Mouse (Mus musculus): ENCODE measurements around the gene Trim7. TPM values are rescaled to one million over a fixed set of nuclear protein-coding genes. Genes with fewer than 3 reads are reported as not detected.
"Not testable (repeated sequence)": the region's sequence is repeated elsewhere in the genome, so short reads cannot be mapped to it uniquely, and the experiment has no call there.

Trim7 gene
- polyA plus RNA-seq, 1 experiment from 2014 or later: 2.3 TPM

DNA sequence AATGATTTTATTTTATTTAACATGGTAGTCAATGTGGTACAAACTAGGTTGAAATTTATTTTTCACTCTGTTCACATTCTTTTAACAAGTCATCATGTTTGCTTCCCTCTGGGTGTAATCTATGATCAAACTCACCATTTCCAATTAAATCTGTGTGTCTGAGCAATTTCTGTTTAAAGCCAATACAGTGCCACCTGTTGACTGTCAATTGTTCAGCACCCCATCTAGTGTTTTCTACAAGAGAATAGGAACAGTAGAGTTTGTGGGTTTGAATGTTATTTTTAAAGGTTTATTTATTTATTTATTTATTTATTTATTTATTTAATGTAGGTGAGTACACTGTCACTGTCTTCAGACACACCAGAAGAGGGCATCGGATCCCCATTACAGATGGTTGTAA lies 50.7 kb downstream of the Trim7 start:
- WGBS: 92% methylated on average over 1 of the region's 1 CpGs
- H3K9me3 ChIP-seq: no peaks in the 10 kb centered on the region
- ATAC-seq (ENCODE audit: insufficient read depth, low FRiP score, low read depth): no peak
- H3K36me3 ChIP-seq: no peaks in the 10 kb centered on the region
- H3K27ac ChIP-seq: no peak overlapping the region
- peaks cover 14% of the 10 kb centered on the region; the same call in 1 of the 2 replicates for H3K4me1 ChIP-seq
- no peak overlapping the region for H3K4me2 ChIP-seq
- H3K9ac ChIP-seq: no peak overlapping the region
- no peaks in the 10 kb centered on the region for H3K27me3 ChIP-seq (replicated peaks)
- no peak overlapping the region for H3K4me3 ChIP-seq (replicated peaks)

DNA sequence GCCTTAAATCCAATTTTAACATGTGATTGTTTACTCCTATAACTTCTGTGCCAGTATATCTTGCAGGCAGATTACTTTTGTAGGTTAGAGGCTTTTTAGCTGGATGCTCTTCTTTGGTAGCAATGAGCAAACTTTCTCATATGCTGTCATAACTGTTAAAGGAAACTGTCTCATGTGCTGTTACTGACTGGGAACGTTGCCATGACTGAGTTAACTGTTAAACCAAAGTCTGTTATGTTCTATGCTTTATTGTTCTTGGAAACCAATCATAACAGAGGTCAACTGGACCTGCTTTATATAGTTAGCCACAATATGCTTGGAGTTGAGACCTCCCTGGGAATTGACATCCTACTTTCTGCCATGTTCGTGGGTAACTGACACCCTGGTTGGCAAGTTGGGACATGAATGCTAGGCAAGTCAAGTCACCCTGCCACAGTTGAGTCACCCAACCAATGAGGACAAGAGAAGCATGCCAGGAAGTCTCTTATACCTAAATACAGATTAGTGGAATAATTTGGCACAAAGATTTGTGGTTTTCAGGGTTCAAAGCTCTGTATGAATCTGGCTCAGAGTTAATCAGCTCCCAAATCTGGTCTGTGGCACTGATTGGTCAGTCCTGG lies 73.0 kb downstream of the Trim7 start:
- H3K4me1 ChIP-seq: no peaks in the 10 kb centered on the region
- no peak overlapping the region for H3K9ac ChIP-seq
- H3K27me3 ChIP-seq (replicated peaks): no peaks in the 10 kb centered on the region
- H3K9me3 ChIP-seq: no peaks in the 10 kb centered on the region
- no peaks in the 10 kb centered on the region for H3K36me3 ChIP-seq
- no peak overlapping the region for H3K4me2 ChIP-seq
- H3K4me3 ChIP-seq (replicated peaks): no peak overlapping the region
- no peak overlapping the region for H3K27ac ChIP-seq
- ATAC-seq (ENCODE audit: insufficient read depth, low FRiP score, low read depth): no peak
- WGBS: 67% methylated on average over 2 of the region's 2 CpGs

DNA sequence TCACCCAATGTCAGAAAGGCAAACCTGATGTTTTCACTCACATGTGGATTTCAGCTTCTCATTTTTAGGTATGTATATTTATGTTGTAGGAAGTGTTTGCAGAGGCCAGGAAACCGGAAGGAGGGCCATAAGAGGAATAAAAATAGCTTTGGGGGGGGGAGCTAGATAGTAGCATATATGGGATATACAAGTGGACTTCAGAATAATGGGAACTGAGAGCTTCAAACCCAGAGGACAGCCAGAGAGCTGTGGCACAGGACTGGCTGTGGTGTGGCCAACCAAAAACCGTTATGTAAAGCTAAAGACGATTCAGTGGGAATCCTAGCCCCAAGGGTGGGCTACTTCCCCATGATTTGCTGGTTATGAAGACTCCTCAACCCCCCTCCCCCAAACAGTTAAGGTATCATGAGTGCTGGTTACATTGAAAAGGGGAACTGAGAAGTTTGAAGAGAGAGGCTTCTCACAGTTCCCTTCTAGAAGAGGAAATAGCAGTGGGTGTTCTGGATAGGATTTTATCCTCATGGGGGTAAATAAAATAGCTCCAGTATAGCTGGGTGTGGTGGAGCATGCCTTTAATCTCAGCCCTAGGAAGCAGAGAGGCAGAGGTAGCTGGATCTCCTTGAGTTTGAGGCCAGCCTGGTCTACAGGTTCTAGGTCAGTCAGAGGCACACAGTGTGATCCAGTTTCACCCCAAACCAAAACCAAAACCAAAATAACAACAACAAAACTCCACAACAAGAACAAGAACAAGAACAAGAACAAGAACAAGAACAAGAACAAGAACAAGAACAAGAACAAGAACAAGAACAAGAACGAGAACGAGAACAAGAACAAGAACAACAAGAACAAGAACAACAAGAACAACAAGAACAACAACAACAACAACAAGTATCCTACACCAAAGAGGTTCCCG lies 75.0 kb downstream of the Trim7 start:
- not testable (repeated sequence) for H3K9ac ChIP-seq; H3K27ac ChIP-seq; H3K27me3 ChIP-seq (replicated peaks); H3K36me3 ChIP-seq; H3K4me1 ChIP-seq; H3K9me3 ChIP-seq; ATAC-seq (ENCODE audit: insufficient read depth, low FRiP score, low read depth); H3K4me3 ChIP-seq (replicated peaks); H3K4me2 ChIP-seq
- WGBS: 75% methylated on average over 6 of the region's 6 CpGs

DNA sequence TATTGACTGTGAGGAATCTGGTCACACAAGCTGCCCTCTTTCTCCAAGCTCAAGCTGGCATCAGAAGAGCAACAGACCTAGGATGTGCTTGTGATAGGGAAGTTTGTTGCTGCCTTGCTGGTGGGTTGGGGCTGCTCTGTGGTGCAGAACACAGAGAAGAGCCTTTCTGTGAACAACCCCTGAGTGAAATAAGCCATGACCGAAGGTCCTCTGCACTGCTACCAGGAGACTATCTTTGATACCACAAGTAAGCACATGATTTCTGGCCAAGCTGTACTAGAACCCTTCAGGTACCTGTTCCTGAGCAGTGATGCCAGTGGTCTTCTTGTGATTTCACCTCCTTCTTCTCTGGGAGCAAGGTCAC lies 75.6 kb downstream of the Trim7 start:
- not testable (repeated sequence) for H3K4me2 ChIP-seq; H3K27me3 ChIP-seq (replicated peaks); ATAC-seq (ENCODE audit: insufficient read depth, low FRiP score, low read depth); H3K4me1 ChIP-seq; H3K36me3 ChIP-seq; H3K4me3 ChIP-seq (replicated peaks); H3K9me3 ChIP-seq; H3K27ac ChIP-seq; H3K9ac ChIP-seq
- 87% methylated on average over 1 of the region's 1 CpGs for WGBS

Other genes with a start within 250 kb of the Trim7 start
- 732 and 736 TPM in 2 replicates for gene Rack1, start 25.8 kb upstream of the Trim7 start, polyA plus RNA-seq (2015; fragmentation: Nextera tagmentation; extraction: Ambion mirVana)
- gene Trim41, start 8.8 kb upstream of the Trim7 start, polyA plus RNA-seq (2015; fragmentation: Nextera tagmentation; extraction: Ambion mirVana): 5.0 and 6.7 TPM in 2 replicates
- 10.3 and 16.4 TPM in 2 replicates for gene Gm12184, start 515 bp downstream of the Trim7 start, polyA plus RNA-seq (2015; fragmentation: Nextera tagmentation; extraction: Ambion mirVana)
- 12.8 and 14.3 TPM in 2 replicates for gene Irgm1, start 45.5 kb downstream of the Trim7 start, polyA plus RNA-seq (2015; fragmentation: Nextera tagmentation; extraction: Ambion mirVana)
- gene Gm5431, start 76.1 kb downstream of the Trim7 start, polyA plus RNA-seq (2015; fragmentation: Nextera tagmentation; extraction: Ambion mirVana): 0.24 and 0.37 TPM in 2 replicates
- gene Psme2b, start 120.0 kb downstream of the Trim7 start, polyA plus RNA-seq (2015; fragmentation: Nextera tagmentation; extraction: Ambion mirVana): 3.5 and 14.5 TPM in 2 replicates
- gene Olfr56, start 152.7 kb downstream of the Trim7 start, polyA plus RNA-seq (2015; fragmentation: Nextera tagmentation; extraction: Ambion mirVana): not detected in 2 replicates
- 0.70 and 0.77 TPM in 2 replicates for gene 9930111J21Rik1, start 153.3 kb downstream of the Trim7 start, polyA plus RNA-seq (2015; fragmentation: Nextera tagmentation; extraction: Ambion mirVana)
- 0.03 TPM in 1 of 2 replicates, not detected in the other for gene Gm12185, start 166.1 kb downstream of the Trim7 start, polyA plus RNA-seq (2015; fragmentation: Nextera tagmentation; extraction: Ambion mirVana)
- gene Tgtp1, start 168.0 kb downstream of the Trim7 start, polyA plus RNA-seq (2015; fragmentation: Nextera tagmentation; extraction: Ambion mirVana): 1.3 and 2.0 TPM in 2 replicates
- 0.96 and 0.98 TPM in 2 replicates for gene 9930111J21Rik2, start 225.1 kb downstream of the Trim7 start, polyA plus RNA-seq (2015; fragmentation: Nextera tagmentation; extraction: Ambion mirVana)
- 0.14 and 1.1 TPM in 2 replicates for gene Tgtp2, start 238.1 kb downstream of the Trim7 start, polyA plus RNA-seq (2015; fragmentation: Nextera tagmentation; extraction: Ambion mirVana)